Mouse (Mus musculus) urinary bladder, adult 2 months (tissue): Measurements from ENCODE around the gene Tescl. TPM values are rescaled to one million over a fixed set of nuclear protein-coding genes. Genes with fewer than 3 reads are reported as not detected.

Experiments
- DNase-seq: peaks from one replicate; pipeline ENCODE4 v3.0.0; 2022; ENCODE audit warnings: low spot score
- polyA plus RNA-seq: library from polyadenylated mRNA; depleted of rRNA; stranded (reverse); fragments of >200 nt; gene quantifications from 2 replicates; pipeline ENCODE4 v1.2.3, GENCODE M21; 2012; rRNA removed

The Tescl gene
- polyA plus RNA-seq, 1 experiment = 0.19 TPM

GRCm38 (mm10) chr7:24299823-24300481 lies 33.8 kb downstream of the Tescl start:
- DNase-seq = no peak

GRCm38 (mm10) chr7:24298973-24299708 lies 34.6 kb downstream of the Tescl start:
- peak; percentile 63 for DNase-seq

GRCm38 (mm10) chr7:24298635-24298972 lies 35.1 kb downstream of the Tescl start:
- no peak for DNase-seq

- no peak for DNase-seq
These were observed 36.2 kb downstream of the Tescl start for GRCm38 (mm10) chr7:24297361-24298095.

- DNase-seq = no peak
These were observed 37.4 kb downstream of the Tescl start for GRCm38 (mm10) chr7:24296386-24296785.

GRCm38 (mm10) chr7:24295376-24295775 lies 38.4 kb downstream of the Tescl start:
- DNase-seq = no peak

- no peak for DNase-seq
These were observed 39.0 kb downstream of the Tescl start for GRCm38 (mm10) chr7:24294763-24295162.

- no peak for DNase-seq
These were observed 40.5 kb downstream of the Tescl start for GRCm38 (mm10) chr7:24293061-24293851.

GRCm38 (mm10) chr7:24291387-24292090 lies 42.2 kb downstream of the Tescl start:
- DNase-seq = no peak

- no peak for DNase-seq
These were observed 43.5 kb downstream of the Tescl start for GRCm38 (mm10) chr7:24290106-24290693.

GRCm38 (mm10) chr7:24288512-24288911 lies 45.2 kb downstream of the Tescl start:
- no peak for DNase-seq

- DNase-seq = no peak
These were observed 46.1 kb downstream of the Tescl start for GRCm38 (mm10) chr7:24287670-24288069.

GRCm38 (mm10) chr7:24286916-24287315 lies 46.8 kb downstream of the Tescl start:
- no peak for DNase-seq

- no peak for DNase-seq
These were observed 47.6 kb downstream of the Tescl start for GRCm38 (mm10) chr7:24286090-24286489.

Other genes with a start within 250 kb of the Tescl start
- gene Zfp112, start 221.6 kb downstream of the Tescl start, polyA plus RNA-seq = 4.6 and 5.1 TPM in 2 replicates
- 10.6 and 12.9 TPM in 2 replicates for gene Zfp235, start 199.8 kb downstream of the Tescl start, polyA plus RNA-seq
- 1.1 TPM in 2 replicates for gene Zfp114, start 158.9 kb downstream of the Tescl start, polyA plus RNA-seq
- gene Zfp111, start 122.5 kb downstream of the Tescl start, polyA plus RNA-seq = 4.6 and 5.5 TPM in 2 replicates
- gene Zfp109, start 96.4 kb downstream of the Tescl start, polyA plus RNA-seq = 4.1 and 4.2 TPM in 2 replicates
- 3.1 TPM in 2 replicates for gene Zfp108, start 79.1 kb downstream of the Tescl start, polyA plus RNA-seq
- 6.0 and 6.4 TPM in 2 replicates for gene Zfp93, start 63.5 kb downstream of the Tescl start, polyA plus RNA-seq
- gene Zfp61, start 32.7 kb downstream of the Tescl start, polyA plus RNA-seq = 16.1 and 18.1 TPM in 2 replicates
- gene Zfp94, start 17.3 kb downstream of the Tescl start, polyA plus RNA-seq = 10.5 and 11.0 TPM in 2 replicates
- not detected in 2 replicates for gene Lypd5, start 15.3 kb upstream of the Tescl start, polyA plus RNA-seq
- 47.4 and 50.6 TPM in 2 replicates for gene Kcnn4, start 36.3 kb upstream of the Tescl start, polyA plus RNA-seq
- 37.6 and 37.7 TPM in 2 replicates for gene Smg9, start 65.7 kb upstream of the Tescl start, polyA plus RNA-seq
- 0.03 TPM in 1 of 2 replicates, not detected in the other for gene Irgc1, start 118.4 kb upstream of the Tescl start, polyA plus RNA-seq
- 18.8 and 28.9 TPM in 2 replicates for gene Plaur, start 128.5 kb upstream of the Tescl start, polyA plus RNA-seq
- gene Cadm4, start 148.1 kb upstream of the Tescl start, polyA plus RNA-seq = 10.0 and 19.2 TPM in 2 replicates
- 10.0 and 10.7 TPM in 2 replicates for gene Zfp428, start 173.1 kb upstream of the Tescl start, polyA plus RNA-seq
- gene AC161166.1, start 178.5 kb upstream of the Tescl start, polyA plus RNA-seq = not detected in 2 replicates
- gene Irgq, start 196.8 kb upstream of the Tescl start, polyA plus RNA-seq = 10.8 and 12.4 TPM in 2 replicates
- gene Pinlyp, start 212.2 kb upstream of the Tescl start, polyA plus RNA-seq = 0.10 and 0.21 TPM in 2 replicates
- gene Xrcc1, start 212.4 kb upstream of the Tescl start, polyA plus RNA-seq = 32.5 and 33.5 TPM in 2 replicates